Mouse (Mus musculus) limb, embryonic 12.5 days (tissue): ENCODE data around the gene Il4i1. TPM values are rescaled to one million over a fixed set of nuclear protein-coding genes. Genes with fewer than 3 reads are reported as not detected.
"Not testable (repeated sequence)": the region's sequence is repeated elsewhere in the genome, so short reads cannot be mapped to it uniquely, and the experiment has no call there.

Experiments
- ATAC-seq: fragments of 200-750 bp; cut with Nextera tagmentation; 2 replicates; pipeline ENCODE4 v1.8.0; 2017; ENCODE audit warnings: low read depth, moderate TSS enrichment; ENCODE audit not compliant: insufficient number of reproducible peaks, insufficient read depth, low FRiP score, low TSS enrichment
- H3K27ac ChIP-seq: fragments of 300-500 bp; sonication (generic); 2 replicates; pipeline ENCODE4 v1.5.1; 2016; ENCODE audit warnings: mild to moderate bottlenecking, moderate library complexity
- H3K27me3 ChIP-seq: fragments of 300-500 bp; sonication (generic); 2 replicates; pipeline ENCODE4 v1.6.1; 2016; ENCODE audit warnings: mild to moderate bottlenecking, moderate library complexity
- H3K36me3 ChIP-seq: fragments of 300-500 bp; sonication (generic); 2 replicates; pipeline ENCODE4 v1.6.1; 2016; ENCODE audit warnings: mild to moderate bottlenecking, moderate library complexity
- H3K4me1 ChIP-seq: fragments of 300-500 bp; sonication (generic); replicated peaks from 2 replicates; pipeline ENCODE4 v1.6.1; 2016
- H3K4me2 ChIP-seq: fragments of 300-500 bp; sonication (generic); 2 replicates; pipeline ENCODE4 v1.6.1; 2016; ENCODE audit warnings: mild to moderate bottlenecking, moderate library complexity
- H3K4me3 ChIP-seq: fragments of 300-500 bp; sonication (generic); replicated peaks from 2 replicates; pipeline ENCODE4 v1.5.1; 2016; ENCODE audit warnings: mild to moderate bottlenecking
- H3K9ac ChIP-seq: fragments of 300-500 bp; sonication (generic); replicated peaks from 2 replicates; pipeline ENCODE4 v1.6.1; 2016; ENCODE audit warnings: mild to moderate bottlenecking, moderate library complexity
- H3K9me3 ChIP-seq: fragments of 300-500 bp; sonication (generic); 2 replicates; pipeline ENCODE4 v1.6.1; 2016; ENCODE audit warnings: mild to moderate bottlenecking, moderate library complexity
- WGBS: fragments of 180-500 bp; shearing (Covaris S2); methylation state at CpG from one replicate; pipeline ENCODE4 v1.1.7; 2016; 5-methylcytosine and 5-hydroxymethylcytosine counted together
- polyA plus RNA-seq: library from polyadenylated mRNA; unstranded; fragments of >200 nt; fragmentation: Nextera tagmentation; extraction: Ambion mirVana; gene quantifications from 2 replicates; pipeline ENCODE4 v1.2.1, GENCODE M21; 2016

The Il4i1 gene
- polyA plus RNA-seq, 1 experiment from 2014 or later, result 1.5 TPM

DNA sequence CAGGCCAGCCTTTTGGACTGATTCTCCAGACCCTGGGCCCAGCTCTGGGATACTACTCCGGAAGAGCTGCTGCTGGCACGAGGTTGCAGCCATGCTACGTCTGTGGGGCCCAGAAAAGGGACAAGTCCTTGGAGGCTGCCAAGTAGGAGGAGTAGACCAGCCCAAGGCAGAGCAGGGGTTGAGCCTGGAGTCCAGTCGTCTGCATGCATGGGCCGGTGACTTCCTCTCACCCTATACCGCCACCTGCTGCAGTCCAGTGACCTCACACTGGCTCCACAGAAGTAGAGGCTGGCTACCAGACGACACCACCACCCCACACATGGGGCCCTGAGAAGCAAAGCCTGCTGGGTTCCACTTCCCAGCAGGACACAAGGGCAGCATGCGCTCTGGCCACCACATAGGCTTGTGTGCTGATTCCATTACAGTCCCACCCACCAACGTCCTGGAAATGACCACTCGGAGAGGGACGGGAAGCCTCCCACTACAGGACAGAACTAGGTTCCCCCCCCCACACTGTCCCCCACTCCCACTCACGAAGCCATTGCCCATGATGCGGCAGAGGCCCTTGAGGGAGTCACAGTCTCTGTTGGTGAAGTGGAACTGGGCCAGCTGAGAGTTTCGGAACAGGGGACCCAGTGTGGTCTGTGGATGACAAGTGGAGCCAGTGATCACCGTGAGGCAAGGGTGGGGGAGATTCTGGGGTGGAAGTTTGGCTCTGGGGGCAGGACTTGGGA, 50.3 kb downstream of the Il4i1 start:
- Histone ChIP-seq H3K4me3 (peak overlapping the region; percentile 94), H3K4me2 (peak overlapping the region; percentile 92), H3K4me1 (peaks cover 46% of the 10 kb centered on the region), H3K36me3 (peaks cover 61% of the 10 kb centered on the region), H3K9me3 (no peaks in the 10 kb centered on the region), H3K27ac (peak overlapping the region; percentile 45; the same call in 1 of the 2 replicates), H3K27me3 (no peaks in the 10 kb centered on the region), H3K9ac (peak overlapping the region; percentile 44; the same call in 1 of the 2 replicates)
- no peak for ATAC-seq
- 68% methylated on average over 15 of the region's 15 CpGs for WGBS

DNA sequence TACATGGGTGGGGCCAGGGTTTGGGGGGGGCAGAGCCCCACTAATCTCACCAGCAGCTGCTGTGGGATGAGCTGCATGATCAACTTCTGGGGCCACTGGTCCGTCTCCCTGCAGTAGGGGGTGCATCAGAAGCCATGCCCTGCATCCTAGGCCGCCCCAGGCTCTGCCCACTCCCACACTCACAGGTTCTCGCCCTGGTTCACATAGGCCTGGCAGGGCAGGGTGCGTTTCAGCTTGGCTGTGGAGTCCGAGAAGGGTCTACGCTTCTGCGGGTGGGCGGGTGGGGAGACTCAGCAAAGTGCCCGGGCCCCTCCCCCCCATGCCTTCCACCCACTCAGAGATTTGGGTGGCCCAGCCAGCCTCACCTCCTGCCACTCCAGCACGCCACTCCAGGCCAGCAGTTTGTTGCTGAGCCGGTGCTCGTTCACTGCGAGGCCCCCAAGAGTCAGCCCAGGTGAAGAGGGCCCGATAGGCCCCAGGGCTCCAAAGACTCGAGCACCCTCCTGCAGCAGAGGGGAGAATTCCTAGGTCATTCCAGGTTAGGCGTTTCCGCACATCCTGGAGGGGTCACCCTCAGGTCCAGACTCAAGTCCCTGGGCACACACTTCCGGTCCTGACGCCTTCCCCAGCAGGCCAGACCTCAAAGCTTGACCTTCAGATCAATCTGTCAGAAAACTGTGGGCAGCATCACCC, 51.0 kb downstream of the Il4i1 start:
- H3K27me3 ChIP-seq, result no peaks in the 10 kb centered on the region
- peaks cover 46% of the 10 kb centered on the region for H3K4me1 ChIP-seq
- H3K27ac ChIP-seq, result 0 out of 2 replicates have a peak overlapping the region, but pooled peaks have one; percentile 62

DNA sequence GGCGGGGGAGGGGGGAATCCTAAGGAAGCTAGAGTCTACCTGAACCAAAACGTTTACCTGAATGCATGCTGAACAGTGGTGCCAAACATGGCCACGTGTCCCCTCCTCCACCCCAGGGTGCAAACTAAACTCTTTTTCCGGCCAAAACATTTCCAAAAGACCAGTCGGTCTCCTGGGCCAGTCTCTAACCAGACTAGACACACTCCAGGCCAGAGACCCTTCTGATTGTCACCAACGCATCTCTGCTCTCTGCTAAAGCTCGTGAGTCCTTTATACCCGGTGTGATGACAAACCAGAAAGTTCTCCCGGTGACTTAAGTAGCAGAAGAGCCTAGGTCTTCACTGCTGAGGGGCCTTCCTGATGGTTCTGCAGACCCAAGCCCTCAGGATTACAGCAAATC, 51.6 kb downstream of the Il4i1 start:
- Histone ChIP-seq H3K27ac (no peak overlapping the region; the same call in 1 of the 2 replicates), H3K27me3 (no peaks in the 10 kb centered on the region), H3K36me3 (peaks cover 48% of the 10 kb centered on the region), H3K9ac (peak overlapping the region; percentile 100), H3K4me2 (peak overlapping the region; percentile 92), H3K4me3 (peak overlapping the region; percentile 94), H3K4me1 (peaks cover 46% of the 10 kb centered on the region), H3K9me3 (no peaks in the 10 kb centered on the region)
- 61% methylated on average over 9 of the region's 9 CpGs for WGBS
- no peak for ATAC-seq

More for the DNA sequence above, 51.0 kb downstream of the Il4i1 start:
- Histone ChIP-seq H3K36me3 (peaks cover 54% of the 10 kb centered on the region), H3K9ac (peak overlapping the region; percentile 44), H3K4me2 (peak overlapping the region; percentile 92), H3K9me3 (no peaks in the 10 kb centered on the region), H3K4me3 (peak overlapping the region; percentile 94)
- no peak for ATAC-seq
- 70% methylated on average over 17 of the region's 19 CpGs for WGBS

DNA sequence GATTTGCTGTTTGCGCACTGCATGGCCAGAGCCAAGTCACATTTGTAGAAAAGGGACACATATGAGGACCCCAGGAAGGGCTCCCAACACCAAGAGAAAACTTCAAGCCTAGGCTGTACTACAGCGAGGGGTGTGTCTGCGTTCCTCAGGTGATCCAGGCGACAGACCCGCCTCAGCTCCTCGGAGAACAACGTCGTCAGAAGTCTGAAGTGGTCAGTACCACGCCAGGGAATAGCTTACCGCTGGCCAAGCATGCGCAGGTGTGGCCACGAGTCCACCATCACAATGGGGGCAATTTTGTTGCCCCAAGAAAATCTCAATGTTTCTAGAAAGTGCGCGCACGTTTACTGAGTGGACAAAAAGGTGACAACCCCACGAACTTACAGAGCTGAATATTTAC, 52.3 kb downstream of the Il4i1 start:
- Histone ChIP-seq H3K4me2 (peak overlapping the region; percentile 92), H3K9ac (peak overlapping the region; percentile 100), H3K27ac (peak overlapping the region; percentile 100), H3K27me3 (no peaks in the 10 kb centered on the region), H3K36me3 (peaks cover 41% of the 10 kb centered on the region), H3K4me1 (peaks cover 46% of the 10 kb centered on the region), H3K4me3 (peak overlapping the region; percentile 94), H3K9me3 (no peaks in the 10 kb centered on the region)
- WGBS, result 8% methylated on average over 16 of the region's 16 CpGs
- no peak for ATAC-seq

- peak; percentile 21 for ATAC-seq
- Histone ChIP-seq H3K9me3 (no peaks in the 10 kb centered on the region), H3K4me2 (peak overlapping the region; percentile 92), H3K9ac (peak overlapping the region; percentile 100), H3K4me3 (peak overlapping the region; percentile 94), H3K27ac (peak overlapping the region; percentile 100), H3K36me3 (peaks cover 35% of the 10 kb centered on the region), H3K4me1 (peaks cover 46% of the 10 kb centered on the region), H3K27me3 (no peaks in the 10 kb centered on the region)
- WGBS, result under 1% methylated on average over 99 of the region's 108 CpGs
Measured at GRCm38 (mm10) chr7:44868919-44869696, 52.9 kb downstream of the Il4i1 start.

DNA sequence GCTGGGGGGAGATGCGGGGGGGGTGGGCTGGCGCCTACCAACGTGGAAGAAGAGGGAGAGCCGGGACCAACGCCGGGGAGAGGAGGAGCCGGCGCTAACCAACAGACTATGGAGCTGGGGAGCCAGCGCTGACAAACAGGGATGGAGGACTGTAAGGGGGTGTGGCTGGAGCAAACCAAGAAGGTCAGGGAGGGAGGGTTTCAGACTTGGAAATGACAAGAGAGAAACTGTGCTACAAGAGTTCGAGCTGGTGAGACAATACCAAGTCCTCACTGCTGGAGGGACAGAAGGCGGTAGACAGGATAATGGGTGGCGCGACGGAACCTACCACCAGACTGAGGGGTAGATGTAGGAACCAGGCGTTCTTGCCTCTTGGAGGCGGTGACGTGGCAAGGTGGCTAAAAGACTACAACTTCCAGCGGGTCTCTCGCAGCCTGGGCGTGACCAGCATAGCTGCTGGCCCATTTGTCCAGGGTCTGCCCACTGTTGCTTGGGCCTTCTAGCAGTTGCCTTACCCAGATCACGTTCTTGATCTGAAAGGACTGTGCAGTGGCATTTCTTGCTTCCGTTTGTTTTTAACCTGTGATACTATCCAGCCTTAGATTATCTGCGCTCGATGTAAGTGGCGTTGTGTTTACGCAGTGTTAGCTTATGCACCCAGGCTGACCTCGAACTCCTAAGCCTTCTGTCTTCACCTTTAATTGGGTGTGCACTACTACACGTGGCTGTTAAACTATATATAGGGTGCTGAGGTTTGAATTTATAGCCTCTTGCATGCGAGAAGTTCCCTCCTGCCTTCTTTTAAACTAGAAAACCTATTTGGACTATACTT, 53.7 kb downstream of the Il4i1 start, which contains the start of gene Ptov1:
Gene Ptov1, minus strand, starts transcription at position 92 of the 832 bp plus-strand sequence.
- peak within 1 kb of the TSS; percentile 94 for H3K4me3 ChIP-seq
- H3K27ac ChIP-seq, result peak within 1 kb of the TSS; percentile 100
- peaks cover 27% of the 10 kb centered on the region for H3K36me3 ChIP-seq
- H3K4me1 ChIP-seq, result peaks cover 44% of the 10 kb centered on the region
- ATAC-seq, result peak; percentile 93
- H3K27me3 ChIP-seq, result no peaks in the 10 kb centered on the region
- H3K4me2 ChIP-seq, result peak within 1 kb of the TSS; percentile 92
- H3K9me3 ChIP-seq, result no peaks in the 10 kb centered on the region
- WGBS, result 4% methylated on average over 29 of the region's 29 CpGs
- peak within 1 kb of the TSS; percentile 100 for H3K9ac ChIP-seq

GRCm38 (mm10) chr7:44870614-44871013, 54.4 kb downstream of the Il4i1 start:
- Histone ChIP-seq H3K36me3 (peaks cover 23% of the 10 kb centered on the region), H3K9ac (peak overlapping the region; percentile 100), H3K4me1 (peaks cover 37% of the 10 kb centered on the region), H3K4me3 (peak overlapping the region; percentile 94), H3K27me3 (no peaks in the 10 kb centered on the region), H3K4me2 (peak overlapping the region; percentile 92), H3K27ac (peak overlapping the region; percentile 100), H3K9me3 (no peaks in the 10 kb centered on the region)
- WGBS, result 63% methylated on average over 6 of the region's 6 CpGs
- no peak for ATAC-seq

GRCm38 (mm10) chr7:44871181-44871580, 55.0 kb downstream of the Il4i1 start:
- Histone ChIP-seq H3K4me2 (no peak overlapping the region), H3K27me3 (no peaks in the 10 kb centered on the region), H3K9me3 (no peaks in the 10 kb centered on the region), H3K9ac (no peak overlapping the region), H3K27ac (no peak overlapping the region), H3K4me3 (no peak overlapping the region), H3K4me1 (peaks cover 32% of the 10 kb centered on the region), H3K36me3 (peaks cover 23% of the 10 kb centered on the region)
- ATAC-seq, result no peak
- WGBS, result 76% methylated on average over 1 of the region's 1 CpGs

- not testable (repeated sequence) for H3K9ac ChIP-seq, H3K4me3 ChIP-seq, H3K9me3 ChIP-seq, ATAC-seq, H3K27ac ChIP-seq, H3K4me2 ChIP-seq, H3K27me3 ChIP-seq
- WGBS, result 84% methylated on average over 2 of the region's 2 CpGs
- Histone ChIP-seq H3K36me3 (peaks cover 22% of the 10 kb centered on the region), H3K4me1 (peaks cover 26% of the 10 kb centered on the region)
Measured at GRCm38 (mm10) chr7:44871774-44872173, 55.6 kb downstream of the Il4i1 start.

- Histone ChIP-seq H3K27ac (no peak overlapping the region), H3K36me3 (peaks cover 74% of the 10 kb centered on the region), H3K9ac (no peak overlapping the region), H3K4me3 (no peak overlapping the region), H3K9me3 (no peaks in the 10 kb centered on the region), H3K4me1 (no peaks in the 10 kb centered on the region), H3K27me3 (no peaks in the 10 kb centered on the region), H3K4me2 (no peak overlapping the region; the same call in 1 of the 2 replicates)
- no peak for ATAC-seq
- 92% methylated on average over 14 of the region's 14 CpGs for WGBS
Measured at GRCm38 (mm10) chr7:44877833-44878232, 61.6 kb downstream of the Il4i1 start.
